Mouse (Mus musculus) lung, embryonic 16.5 days (tissue): ENCODE data around the gene D10Jhu81e. TPM values are rescaled to one million over a fixed set of nuclear protein-coding genes. Genes with fewer than 3 reads are reported as not detected.
"Not testable (repeated sequence)": the region's sequence is repeated elsewhere in the genome, so short reads cannot be mapped to it uniquely, and the experiment has no call there.

ENCODE experiments used
- ATAC-seq: fragments of 200-750 bp; cut with Nextera tagmentation; 2 replicates; pipeline ENCODE4 v1.8.0; 2017; ENCODE audit warnings: low read depth, mild to moderate bottlenecking, moderate library complexity
- H3K27ac ChIP-seq: fragments of 300-500 bp; sonication (generic); 2 replicates; pipeline ENCODE4 v1.5.1; 2014; ENCODE audit warnings: mild to moderate bottlenecking, control low read depth, low read length
- H3K27me3 ChIP-seq: fragments of 300-500 bp; sonication (generic); 2 replicates; pipeline ENCODE4 v1.6.1; 2014; ENCODE audit warnings: low read depth, low read length, mixed read lengths; ENCODE audit not compliant: control insufficient read depth, insufficient read depth
- H3K36me3 ChIP-seq: fragments of 300-500 bp; sonication (generic); 2 replicates; pipeline ENCODE4 v1.6.1; 2014; ENCODE audit warnings: low read length; ENCODE audit not compliant: control insufficient read depth, insufficient read depth
- H3K4me1 ChIP-seq: fragments of 300-500 bp; sonication (generic); replicated peaks from 2 replicates; pipeline ENCODE4 v1.6.1; 2014; ENCODE audit warnings: low read length, mixed read lengths; ENCODE audit not compliant: control insufficient read depth, insufficient read depth
- H3K4me2 ChIP-seq: fragments of 300-500 bp; sonication (generic); 2 replicates; pipeline ENCODE4 v1.6.1; 2014; ENCODE audit warnings: low read depth, low read length, control low read depth
- H3K4me3 ChIP-seq: fragments of 300-500 bp; sonication (generic); 2 replicates; pipeline ENCODE4 v1.5.1; 2014; ENCODE audit warnings: mild to moderate bottlenecking, low read length, control low read depth
- H3K9ac ChIP-seq: fragments of 300-500 bp; sonication (generic); 2 replicates; pipeline ENCODE4 v1.6.1; 2014; ENCODE audit warnings: low read length, control low read depth
- H3K9me3 ChIP-seq: fragments of 300-500 bp; sonication (generic); 2 replicates; pipeline ENCODE4 v1.6.1; 2016; ENCODE audit warnings: low read length; ENCODE audit not compliant: control insufficient read depth
- WGBS: fragments of 180-500 bp; shearing (Covaris S2); extraction: QIAGEN DNeasy Blood & Tissue Kit; methylation state at CpG from one replicate; pipeline ENCODE4 v1.1.7; 2014; 5-methylcytosine and 5-hydroxymethylcytosine counted together
- polyA plus RNA-seq: library from polyadenylated mRNA; unstranded; fragments of >200 nt; fragmentation: Nextera tagmentation; extraction: Ambion mirVana; gene quantifications from 2 replicates; pipeline ENCODE4 v1.2.1, GENCODE M21; 2015

D10Jhu81e gene
- polyA plus RNA-seq, 1 experiment from 2014 or later, result 35.8 TPM

GRCm38 (mm10) chr10:78127931-78128330 is 41.7 kb downstream of the D10Jhu81e start:
- no peak for ATAC-seq
- H3K9me3 ChIP-seq, result no peaks in the 10 kb centered on the region
- H3K27ac ChIP-seq, result no peak overlapping the region
- no peak overlapping the region for H3K4me3 ChIP-seq
- peaks cover 5% of the 10 kb centered on the region; the same call in 1 of the 2 replicates for H3K4me1 ChIP-seq
- H3K4me2 ChIP-seq, result no peak overlapping the region
- H3K9ac ChIP-seq, result no peak overlapping the region
- 55% methylated on average over 1 of the region's 1 CpGs for WGBS
- H3K36me3 ChIP-seq, result no peaks in the 10 kb centered on the region
- no peaks in the 10 kb centered on the region for H3K27me3 ChIP-seq

- Histone ChIP-seq H3K9ac (no peak overlapping the region), H3K27ac (no peak overlapping the region), H3K9me3 (no peaks in the 10 kb centered on the region), H3K4me1 (peaks cover 5% of the 10 kb centered on the region; the same call in 1 of the 2 replicates), H3K27me3 (no peaks in the 10 kb centered on the region), H3K4me2 (no peak overlapping the region), H3K4me3 (no peak overlapping the region), H3K36me3 (no peaks in the 10 kb centered on the region)
- no peak for ATAC-seq
- 64% methylated on average over 9 of the region's 9 CpGs for WGBS
Measured at GRCm38 (mm10) chr10:78127046-78127870, 42.3 kb downstream of the D10Jhu81e start.

GRCm38 (mm10) chr10:78126311-78126710 is 43.3 kb downstream of the D10Jhu81e start:
- ATAC-seq, result no peak
- H3K36me3 ChIP-seq, result no peaks in the 10 kb centered on the region
- H3K4me3 ChIP-seq, result no peak overlapping the region
- H3K9me3 ChIP-seq, result no peaks in the 10 kb centered on the region
- no peak overlapping the region for H3K27ac ChIP-seq
- no peak overlapping the region for H3K9ac ChIP-seq
- no peak overlapping the region for H3K4me2 ChIP-seq
- 88% methylated on average over 5 of the region's 5 CpGs for WGBS
- H3K27me3 ChIP-seq, result no peaks in the 10 kb centered on the region
- peaks cover 5% of the 10 kb centered on the region; the same call in 1 of the 2 replicates for H3K4me1 ChIP-seq

- not testable (repeated sequence) for H3K9me3 ChIP-seq, ATAC-seq, H3K36me3 ChIP-seq, H3K27ac ChIP-seq, H3K4me2 ChIP-seq, H3K9ac ChIP-seq, H3K4me3 ChIP-seq, H3K27me3 ChIP-seq, H3K4me1 ChIP-seq
- WGBS, result 52% methylated on average over 8 of the region's 8 CpGs
Measured at GRCm38 (mm10) chr10:78125061-78125460, 44.5 kb downstream of the D10Jhu81e start.

- H3K4me1 ChIP-seq, H3K4me3 ChIP-seq, ATAC-seq, H3K4me2 ChIP-seq, H3K27ac ChIP-seq, H3K27me3 ChIP-seq, H3K36me3 ChIP-seq, H3K9ac ChIP-seq, H3K9me3 ChIP-seq: not testable (repeated sequence)
- WGBS, result 31% methylated on average over 6 of the region's 6 CpGs
Measured at GRCm38 (mm10) chr10:78124137-78124536, 45.4 kb downstream of the D10Jhu81e start.

- WGBS, result 90% methylated on average over 4 of the region's 4 CpGs
- no peak for ATAC-seq
- no peaks in the 10 kb centered on the region for H3K36me3 ChIP-seq
Measured at GRCm38 (mm10) chr10:78119422-78119821, 50.2 kb downstream of the D10Jhu81e start.

GRCm38 (mm10) chr10:78115153-78115552 is 54.4 kb downstream of the D10Jhu81e start:
- H3K27me3 ChIP-seq, result no peaks in the 10 kb centered on the region
- WGBS, result 61% methylated on average over 2 of the region's 2 CpGs
- no peak overlapping the region for H3K27ac ChIP-seq
- no peak overlapping the region for H3K4me2 ChIP-seq
- ATAC-seq, result no peak
- no peak overlapping the region for H3K9ac ChIP-seq
- H3K4me1 ChIP-seq, result no peaks in the 10 kb centered on the region
- H3K36me3 ChIP-seq, result no peaks in the 10 kb centered on the region
- H3K9me3 ChIP-seq, result no peaks in the 10 kb centered on the region
- no peak overlapping the region for H3K4me3 ChIP-seq

More at GRCm38 (mm10) chr10:78119422-78119821, 50.2 kb downstream of the D10Jhu81e start:
- Histone ChIP-seq H3K4me1 (no peaks in the 10 kb centered on the region), H3K27ac (no peak overlapping the region), H3K4me2 (no peak overlapping the region), H3K9ac (no peak overlapping the region), H3K4me3 (no peak overlapping the region), H3K27me3 (no peaks in the 10 kb centered on the region), H3K9me3 (no peaks in the 10 kb centered on the region)

GRCm38 (mm10) chr10:78114521-78115092 is 55.0 kb downstream of the D10Jhu81e start:
- no peaks in the 10 kb centered on the region for H3K36me3 ChIP-seq
- H3K9ac ChIP-seq, result no peak overlapping the region
- H3K27me3 ChIP-seq, result no peaks in the 10 kb centered on the region
- ATAC-seq, result no peak
- WGBS, result 81% methylated on average over 4 of the region's 4 CpGs
- H3K4me2 ChIP-seq, result no peak overlapping the region
- H3K4me3 ChIP-seq, result no peak overlapping the region
- H3K9me3 ChIP-seq, result no peaks in the 10 kb centered on the region
- no peak overlapping the region for H3K27ac ChIP-seq
- H3K4me1 ChIP-seq, result no peaks in the 10 kb centered on the region
